Mouse (Mus musculus): ENCODE measurements around the gene Adam25.
"Not testable (repeated sequence)": the region's sequence is repeated elsewhere in the genome, so short reads cannot be mapped to it uniquely, and the experiment has no call there.

Adam25 gene

GRCm38 (mm10) chr8:40751908-40752307, at the start of gene Adam25:
Gene Adam25, plus strand, starts transcription at chr8:40752208.
- not testable (repeated sequence) for DNase-seq (ENCODE audit: low read depth, low spot score)

- peak; percentile 69 for DNase-seq (ENCODE audit: low read depth, low spot score)
Observed at GRCm38 (mm10) chr8:40715406-40715805, 36.6 kb upstream of the Adam25 start.

GRCm38 (mm10) chr8:40715986-40716385, 36.0 kb upstream of the Adam25 start:
- DNase-seq (ENCODE audit: low read depth, low spot score) = peak; percentile 75

- no peak for DNase-seq (ENCODE audit: low read depth, low spot score)
Observed at GRCm38 (mm10) chr8:40783320-40783719, 31.3 kb downstream of the Adam25 start.

GRCm38 (mm10) chr8:40792973-40793372, 41.0 kb downstream of the Adam25 start, which contains the start of gene Adam20:
Gene Adam20, plus strand, starts transcription at chr8:40793273.
- not testable (repeated sequence) for DNase-seq (ENCODE audit: low read depth, low spot score)

- no peak for DNase-seq (ENCODE audit: low read depth, low spot score)
Observed at GRCm38 (mm10) chr8:40803379-40804079, 51.5 kb downstream of the Adam25 start.

Measured in R1 (cell line).